In genomic region chr19:35151841-35152240, GRCm38 (mm10) we compare ENCODE assay signal across 22 mouse cellular contexts.
A peak's percentile ranks its signal among the peaks of the same experiment; 100 is the strongest.
DNase-seq lines count a peak whose midpoint lies in the region; ATAC-seq and TF ChIP-seq lines count a peak whose summit lies in the region.
"Had no signal": no experiment of that assay in that cellular context is flagged by ENCODE, and none has a peak within 500 bp of the region (broad histone marks: within the 10 kb centered on the region; RNA-seq: fewer than 3 reads in every experiment).

No protein-coding gene starts in this region.

- peaks cover 62% of the 10 kb centered on the region for H3K4me1 ChIP-seq in G1E (ENCODE audit: insufficient read depth, low read depth, low read length)
- no peaks in the 10 kb centered on the region; the same call in 1 of the 2 replicates for H3K4me1 ChIP-seq in intestine, postnatal 0 days (replicated peaks; ENCODE audit: control insufficient read depth, insufficient read depth, low read length)
- H3K4me1 ChIP-seq in liver, embryonic 16.5 days (ENCODE audit: control insufficient read depth, low read depth, low read length), result peaks cover 4% of the 10 kb centered on the region; the same call in 1 of the 2 replicates
- H3K4me1 ChIP-seq in forebrain, embryonic 12.5 days, result no peaks in the 10 kb centered on the region
- H3K4me1 ChIP-seq: embryonic facial prominence, embryonic 12.5 days; hindbrain, embryonic 12.5 days; limb, embryonic 12.5 days; midbrain, embryonic 15.5 days; neural tube, embryonic 15.5 days had no signal

- DNase-seq in G1E (ENCODE audit: low spot score) (peak; percentile 53), MEL-GATA-1-ER (ENCODE audit: extremely low read depth, low read depth) (peak; percentile 86)
- DNase-seq in thymus, postnatal 4 days, result no peak
- DNase-seq in cerebellum, adult 11 months, result no peak
- DNase-seq: cerebellum, adult 9-10 months; gastrocnemius, postnatal 14 days; kidney, postnatal 4 days; layer of hippocampus, adult 9-11 months; lung, embryonic 14.5 days; thymus, postnatal 36 days had no signal

- TF ChIP-seq CTCF in G1E (IDR thresholded peaks at IDR 0.05; ENCODE audit: low read depth, low read length), result no peak
- TF ChIP-seq CTCF in intestine, postnatal 0 days (IDR thresholded peaks at IDR 0.05; ENCODE audit: low read depth), result no peak

- no peak overlapping the region for H3K27ac ChIP-seq in intestine, postnatal 0 days (ENCODE audit: low read depth, low read length)
- H3K27ac ChIP-seq in liver, embryonic 16.5 days (ENCODE audit: low read length), result no peak overlapping the region
- no peak overlapping the region for H3K27ac ChIP-seq in forebrain, embryonic 12.5 days
- H3K27ac ChIP-seq: embryonic facial prominence, embryonic 12.5 days; hindbrain, embryonic 12.5 days; limb, embryonic 12.5 days; macrophage; midbrain, embryonic 15.5 days; neural tube, embryonic 15.5 days had no signal

- peak overlapping the region; percentile 50 for H3K4me2 ChIP-seq in intestine, postnatal 0 days (replicated peaks; ENCODE audit: low read depth)
- no peak overlapping the region for H3K4me2 ChIP-seq in liver, embryonic 16.5 days (ENCODE audit: low read depth, low read length)
- no peak overlapping the region for H3K4me2 ChIP-seq in forebrain, embryonic 12.5 days
- H3K4me2 ChIP-seq: embryonic facial prominence, embryonic 12.5 days; hindbrain, embryonic 12.5 days; limb, embryonic 12.5 days; lung, embryonic 14.5 days; midbrain, embryonic 15.5 days; neural tube, embryonic 15.5 days had no signal

- peak overlapping the region; percentile 37; the same call in 1 of the 2 replicates for H3K4me3 ChIP-seq in G1E (ENCODE audit: low read depth, low read length)
- H3K4me3 ChIP-seq in intestine, postnatal 0 days (ENCODE audit: low read depth, low read length), result no peak overlapping the region
- no peak overlapping the region for H3K4me3 ChIP-seq in liver, embryonic 16.5 days (ENCODE audit: low read depth, low read length)
- H3K4me3 ChIP-seq in forebrain, embryonic 12.5 days (replicated peaks), result no peak overlapping the region
- H3K4me3 ChIP-seq: embryonic facial prominence, embryonic 12.5 days; erythroblast, embryonic 14.5 days; hindbrain, embryonic 12.5 days; limb, embryonic 12.5 days; midbrain, embryonic 15.5 days; neural tube, embryonic 15.5 days had no signal

- H3K9me3 ChIP-seq in G1E (replicated peaks), result no peaks in the 10 kb centered on the region; the same call in 1 of the 2 replicates
- no peaks in the 10 kb centered on the region for H3K9me3 ChIP-seq in intestine, postnatal 0 days (ENCODE audit: control insufficient read depth)
- H3K9me3 ChIP-seq in liver, embryonic 16.5 days (replicated peaks; ENCODE audit: control insufficient read depth, low read length), result no peaks in the 10 kb centered on the region
- H3K9me3 ChIP-seq in forebrain, embryonic 12.5 days, result no peaks in the 10 kb centered on the region
- H3K9me3 ChIP-seq: embryonic facial prominence, embryonic 12.5 days; hindbrain, embryonic 12.5 days; limb, embryonic 12.5 days; midbrain, embryonic 15.5 days; neural tube, embryonic 15.5 days had no signal

- ATAC-seq in G1E (ENCODE audit: extremely low read depth, insufficient number of reproducible peaks, low FRiP score, poor library complexity, severe bottlenecking), result peak; percentile 68
- no peak for ATAC-seq in intestine, postnatal 0 days
- ATAC-seq in liver, embryonic 16.5 days (ENCODE audit: low read depth), result peak; percentile 35; the same call in 1 of the 2 replicates
- ATAC-seq in CD4-positive, CD25-positive, alpha-beta regulatory T cell, adult 4 months, result no peak
- ATAC-seq in forebrain, embryonic 12.5 days (ENCODE audit: low FRiP score), result no peak
- ATAC-seq: forebrain, embryonic 14.5 days; midbrain, embryonic 15.5 days had no signal

- no peak overlapping the region for H3K9ac ChIP-seq in intestine, postnatal 0 days (ENCODE audit: low read depth, low read length)
- no peak overlapping the region for H3K9ac ChIP-seq in liver, embryonic 16.5 days (ENCODE audit: low read depth, low read length)
- no peak overlapping the region for H3K9ac ChIP-seq in forebrain, embryonic 12.5 days
- H3K9ac ChIP-seq: embryonic facial prominence, embryonic 12.5 days; hindbrain, embryonic 12.5 days; limb, embryonic 12.5 days; lung, embryonic 14.5 days; midbrain, embryonic 15.5 days; neural tube, embryonic 15.5 days had no signal

- peaks cover 3% of the 10 kb centered on the region for H3K36me3 ChIP-seq in G1E (replicated peaks)
- H3K36me3 ChIP-seq in intestine, postnatal 0 days (ENCODE audit: control insufficient read depth, insufficient read depth), result no peaks in the 10 kb centered on the region
- no peaks in the 10 kb centered on the region for H3K36me3 ChIP-seq in liver, embryonic 16.5 days (ENCODE audit: control insufficient read depth, insufficient read depth)
- H3K36me3 ChIP-seq in forebrain, embryonic 12.5 days (replicated peaks), result no peaks in the 10 kb centered on the region
- H3K36me3 ChIP-seq: embryonic facial prominence, embryonic 12.5 days; hindbrain, embryonic 12.5 days; limb, embryonic 12.5 days; midbrain, embryonic 15.5 days; neural tube, embryonic 15.5 days had no signal

- no peaks in the 10 kb centered on the region for H3K27me3 ChIP-seq in G1E (ENCODE audit: insufficient read depth, low read length)
- no peaks in the 10 kb centered on the region for H3K27me3 ChIP-seq in intestine, postnatal 0 days (replicated peaks; ENCODE audit: control insufficient read depth, insufficient read depth, low read length)
- H3K27me3 ChIP-seq in liver, embryonic 16.5 days (ENCODE audit: control insufficient read depth, insufficient read depth, low read depth, low read length), result no peaks in the 10 kb centered on the region
- H3K27me3 ChIP-seq in forebrain, embryonic 12.5 days, result no peaks in the 10 kb centered on the region
- H3K27me3 ChIP-seq: embryonic facial prominence, embryonic 12.5 days; hindbrain, embryonic 12.5 days; limb, embryonic 12.5 days; midbrain, embryonic 15.5 days; neural tube, embryonic 15.5 days had no signal

- WGBS in intestine, postnatal 0 days, result 63% methylated on average over 5 of the region's 5 CpGs
- WGBS in liver, embryonic 16.5 days (ENCODE audit: insufficient replicate concordance), result 13% methylated on average over 5 of the region's 5 CpGs
- 82% methylated on average over 5 of the region's 5 CpGs for WGBS in forebrain, embryonic 12.5 days

Comparison
In these comparisons a context has a peak if more than half of its experiments do, and no peak if none do; other contexts are left out.
1. ATAC-seq: peak in G1E (single experiment) and liver, embryonic 16.5 days (single experiment); none in intestine, postnatal 0 days (single experiment), CD4-positive, CD25-positive, alpha-beta regulatory T cell, adult 4 months (single experiment) and forebrain, embryonic 12.5 days (single experiment).
2. DNase-seq: peak in G1E (single experiment) and MEL-GATA-1-ER (single experiment); none in thymus, postnatal 4 days (single experiment) and cerebellum, adult 11 months (single experiment).